Mouse (Mus musculus): ENCODE data around the gene Ier2.
A peak's percentile ranks its signal among the peaks of the same experiment; 100 is the strongest.

The Ier2 gene

DNA sequence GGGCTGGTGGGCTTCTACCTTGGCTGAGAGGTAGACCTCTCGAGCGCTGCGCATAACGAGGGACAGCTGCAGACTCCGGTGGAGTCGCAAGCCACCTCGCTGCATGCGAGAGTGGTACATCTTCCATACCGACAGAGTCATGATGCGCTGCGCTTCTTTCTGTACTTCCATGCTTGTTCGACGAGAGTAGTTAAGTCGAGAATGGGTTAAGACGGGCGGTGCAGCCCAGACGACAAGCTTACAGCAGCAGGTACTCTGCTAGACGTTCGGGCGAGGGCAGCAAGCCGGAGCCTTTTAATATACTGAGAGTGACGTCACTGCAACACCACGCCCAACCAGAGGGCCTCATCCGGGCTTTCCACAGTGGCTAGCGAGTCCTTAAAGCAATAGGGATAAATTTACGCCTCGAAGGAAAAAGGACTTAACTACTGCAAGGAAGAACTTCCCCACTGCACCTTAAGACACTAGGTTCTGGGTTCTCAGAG lies at the start of gene Ier2:
Gene Ier2 (minus strand): TSS at position 272 of the 485 bp plus-strand sequence.
- peak; percentile 94 to 97 for DNase-seq

DNA sequence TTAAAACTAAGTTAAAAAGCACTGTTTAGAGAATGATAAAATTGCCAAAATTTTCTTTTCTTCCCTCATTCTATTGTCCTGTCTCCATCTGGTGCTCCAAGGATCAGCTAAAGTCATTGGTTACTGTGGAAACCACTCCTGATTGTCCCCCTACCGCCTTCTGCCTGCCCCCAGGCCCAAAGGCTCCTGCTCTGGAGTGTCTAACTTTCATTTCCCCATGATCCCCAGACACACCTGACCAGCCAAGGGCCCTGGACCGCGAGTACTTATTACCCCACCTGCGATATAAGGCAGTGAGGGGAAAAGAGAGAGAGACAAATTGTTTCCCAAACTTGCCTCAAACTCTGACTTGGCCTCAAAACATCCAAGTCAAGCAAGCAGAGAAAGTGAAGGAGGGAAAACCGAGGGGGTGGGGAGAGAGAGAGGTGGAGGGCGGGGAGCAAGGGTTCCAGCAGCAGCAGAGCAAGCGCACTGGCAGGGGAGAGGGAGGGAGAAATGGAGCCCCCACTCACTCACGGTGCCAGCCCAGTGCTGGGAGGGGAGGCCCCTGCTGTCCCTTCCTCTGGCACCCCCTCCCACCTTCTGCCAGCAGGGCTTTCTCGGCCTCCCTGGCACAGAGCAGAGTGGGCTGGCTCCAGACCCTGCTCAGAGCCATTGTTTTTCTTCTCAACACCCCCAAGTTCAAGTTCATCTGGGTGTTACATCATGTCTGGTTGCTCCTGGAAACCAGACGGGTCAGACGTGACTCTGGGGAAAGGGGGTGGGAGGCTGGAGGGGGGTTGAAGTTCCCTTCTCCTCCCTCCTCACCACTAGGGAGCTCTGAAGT lies 49.5 kb upstream of the Ier2 start:
- DNase-seq, result peak; percentile 52 to 68

DNA sequence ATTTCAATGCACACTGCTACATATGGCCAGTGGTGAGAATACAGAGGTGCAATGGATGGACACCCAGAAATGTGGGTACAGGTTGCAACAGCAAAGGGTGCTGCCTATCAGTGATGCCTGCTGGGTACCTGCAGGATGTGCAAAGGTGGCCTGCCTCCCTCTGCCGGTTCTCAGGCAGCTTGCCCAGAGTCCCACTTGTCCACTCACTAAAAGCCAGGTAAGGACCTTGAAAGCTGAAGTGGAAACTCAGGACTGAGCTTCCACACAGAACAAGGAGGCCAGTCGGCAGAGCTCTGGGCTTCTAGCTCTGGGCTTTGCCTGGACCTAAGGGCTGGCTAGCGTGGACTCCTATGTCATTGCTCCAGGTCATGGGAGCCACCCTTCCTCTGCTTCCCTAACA lies 48.7 kb upstream of the Ier2 start:
- DNase-seq, result no peak

DNA sequence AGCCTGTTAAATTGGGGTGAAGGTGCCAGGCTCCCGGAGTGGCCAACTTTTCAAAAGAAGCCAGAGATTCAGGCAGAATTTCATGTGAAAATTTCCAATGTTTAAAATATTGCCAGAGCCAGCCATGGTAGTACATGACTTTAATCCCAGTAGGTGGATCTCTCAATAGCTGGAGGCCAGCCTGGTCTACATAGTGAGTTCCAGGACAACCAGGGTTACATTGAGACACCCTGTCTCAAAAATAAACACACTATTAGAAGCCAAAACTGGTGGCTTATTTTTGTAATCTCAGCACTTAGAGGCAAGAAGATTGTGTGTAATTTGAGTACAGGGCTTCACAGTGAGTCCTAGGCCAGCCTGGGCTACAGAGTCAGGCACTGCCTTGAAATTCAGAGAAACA lies 47.3 kb upstream of the Ier2 start:
- DNase-seq, result no peak

DNA sequence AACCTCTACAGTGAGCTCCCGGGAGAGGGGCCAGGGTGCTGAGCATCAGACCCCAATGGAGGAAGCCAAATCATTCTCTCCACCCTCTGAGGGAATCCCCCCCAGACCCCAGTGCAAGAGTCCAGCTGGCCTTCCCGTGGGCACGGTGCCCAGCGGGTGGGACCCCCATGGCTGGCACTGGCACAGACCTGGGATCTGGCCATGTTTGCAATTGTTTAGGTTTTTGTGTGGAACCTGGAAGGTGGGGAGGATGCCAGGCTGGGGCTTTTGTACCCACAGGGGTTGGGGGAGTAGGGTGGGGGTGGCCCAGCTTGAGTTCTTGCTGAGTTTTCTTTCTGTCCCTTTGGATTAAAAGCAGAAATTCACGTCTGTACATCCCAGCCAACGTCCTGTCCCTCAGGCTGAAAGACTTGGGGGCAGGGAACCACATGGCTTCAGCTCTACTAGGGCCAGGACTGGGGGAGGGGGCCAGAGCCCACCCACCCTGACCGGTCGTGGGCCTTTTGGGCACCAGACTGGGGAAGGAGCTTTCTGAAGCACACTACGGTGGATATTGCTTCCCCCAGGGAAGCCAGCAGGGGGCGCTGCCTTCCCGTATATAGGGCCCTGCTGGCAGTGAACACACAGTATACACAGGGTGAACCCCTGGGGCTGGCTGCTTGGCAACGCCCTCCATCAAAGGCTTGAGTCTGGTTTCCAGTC lies 46.3 kb upstream of the Ier2 start:
- DNase-seq, result peak; percentile 92 to 95

DNA sequence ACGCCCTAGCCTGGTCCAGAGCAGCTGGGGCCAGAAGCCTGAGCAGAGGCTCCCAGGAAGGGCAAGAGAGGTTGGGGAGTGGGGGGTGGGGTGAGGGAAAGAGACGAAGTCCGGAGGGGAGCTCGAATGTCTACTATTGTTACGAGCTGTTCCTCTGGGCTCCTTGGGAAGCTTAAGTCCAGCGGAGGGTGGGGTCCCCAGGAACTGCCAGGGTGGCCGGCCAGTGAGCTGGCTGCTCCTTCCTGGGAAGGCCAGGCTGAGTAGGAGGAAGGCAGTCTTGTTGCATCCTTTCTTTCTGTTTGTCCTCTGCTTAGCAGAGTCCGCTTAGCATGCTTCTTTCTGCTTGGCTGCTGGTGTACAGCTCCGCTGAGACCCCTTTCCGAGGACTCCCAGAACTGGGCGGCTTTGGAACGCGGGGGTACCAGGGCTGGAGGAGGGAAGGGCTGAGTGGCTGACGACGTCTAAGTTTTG lies 45.5 kb upstream of the Ier2 start:
- DNase-seq, result peak in 1 of 2 experiments; percentile 29

DNA sequence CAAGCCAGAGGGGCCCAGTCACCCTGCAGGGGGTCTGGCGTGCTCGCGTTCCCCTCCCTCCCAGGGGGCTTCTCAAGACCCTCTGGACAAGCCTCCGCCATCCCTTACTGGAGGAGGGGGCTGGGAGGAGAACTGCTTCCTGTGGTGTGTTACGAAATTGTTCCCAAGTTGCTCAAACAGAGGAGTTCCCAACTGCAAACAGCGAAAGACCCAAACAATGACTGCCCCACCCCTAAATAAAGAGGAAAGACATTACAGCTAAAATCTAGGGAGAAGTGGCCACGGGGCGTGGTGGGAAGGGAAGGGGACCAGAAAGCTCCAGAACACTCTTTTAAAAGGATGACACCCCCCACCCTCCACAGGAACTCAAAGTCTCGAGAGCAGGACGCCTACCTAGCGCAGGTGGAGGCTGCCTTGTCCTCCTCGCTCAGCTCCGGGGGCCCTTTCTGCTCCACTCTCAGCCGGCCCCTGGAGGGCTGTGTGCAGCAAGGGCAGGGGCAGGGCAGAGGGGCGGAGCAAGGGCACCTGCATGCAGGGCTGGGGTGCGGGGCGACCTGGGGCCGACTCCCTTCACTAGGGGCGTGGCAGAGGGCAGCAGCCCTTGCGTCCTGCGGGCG lies 44.7 kb upstream of the Ier2 start:
- peak; percentile 33 to 39 for DNase-seq

DNA sequence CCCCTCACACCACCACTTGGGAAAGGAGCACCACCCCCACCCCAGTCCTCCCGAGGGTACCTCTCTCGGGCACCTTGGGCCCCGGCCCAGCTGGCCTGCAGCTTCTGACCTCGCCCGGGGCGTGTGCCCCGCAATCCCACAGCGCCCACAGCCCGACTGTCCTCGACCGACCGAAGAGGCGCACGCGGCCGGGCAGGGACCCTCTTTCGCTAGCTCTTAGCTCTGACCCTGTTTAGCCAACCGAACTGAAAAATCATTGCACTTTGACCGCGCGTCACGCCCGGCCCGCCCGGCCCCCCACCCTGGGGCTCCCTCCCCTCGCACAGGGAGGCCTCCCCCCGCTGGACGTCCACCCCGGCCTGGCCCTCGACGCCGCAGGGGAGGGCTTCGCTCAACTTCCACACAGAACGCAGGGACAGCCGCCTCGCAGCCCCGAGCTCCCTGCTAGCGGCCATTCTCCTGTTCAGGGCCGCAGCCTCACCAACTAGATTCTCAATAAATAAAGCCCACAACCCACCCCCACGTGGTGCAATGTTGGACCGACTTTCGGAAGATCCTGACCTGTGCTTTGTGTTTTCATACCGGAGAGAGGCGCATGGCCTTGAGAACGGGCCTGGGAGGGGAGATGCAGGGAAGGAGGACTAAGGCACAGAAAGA lies 44.1 kb upstream of the Ier2 start:
- DNase-seq, result peak; percentile 33 to 50

DNA sequence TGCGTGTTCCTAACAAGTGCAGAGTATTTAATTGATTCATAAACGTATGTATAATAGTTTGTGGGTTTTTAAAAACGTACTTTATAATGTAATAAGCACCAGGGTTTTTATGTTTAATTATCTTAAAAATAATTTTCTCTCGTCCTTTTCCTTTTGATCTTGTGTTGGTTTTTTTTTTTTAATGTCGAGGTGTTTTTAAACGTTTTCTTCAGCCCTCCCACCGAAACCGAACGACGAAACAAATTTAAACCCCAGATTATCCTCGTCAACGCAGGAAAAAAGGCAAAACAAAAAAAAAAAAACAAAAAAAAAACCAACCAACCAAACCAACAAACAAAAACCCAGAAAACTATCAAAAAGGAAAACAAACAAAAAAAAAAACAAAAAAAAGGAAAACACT lies 43.3 kb upstream of the Ier2 start:
- no peak for DNase-seq

DNA sequence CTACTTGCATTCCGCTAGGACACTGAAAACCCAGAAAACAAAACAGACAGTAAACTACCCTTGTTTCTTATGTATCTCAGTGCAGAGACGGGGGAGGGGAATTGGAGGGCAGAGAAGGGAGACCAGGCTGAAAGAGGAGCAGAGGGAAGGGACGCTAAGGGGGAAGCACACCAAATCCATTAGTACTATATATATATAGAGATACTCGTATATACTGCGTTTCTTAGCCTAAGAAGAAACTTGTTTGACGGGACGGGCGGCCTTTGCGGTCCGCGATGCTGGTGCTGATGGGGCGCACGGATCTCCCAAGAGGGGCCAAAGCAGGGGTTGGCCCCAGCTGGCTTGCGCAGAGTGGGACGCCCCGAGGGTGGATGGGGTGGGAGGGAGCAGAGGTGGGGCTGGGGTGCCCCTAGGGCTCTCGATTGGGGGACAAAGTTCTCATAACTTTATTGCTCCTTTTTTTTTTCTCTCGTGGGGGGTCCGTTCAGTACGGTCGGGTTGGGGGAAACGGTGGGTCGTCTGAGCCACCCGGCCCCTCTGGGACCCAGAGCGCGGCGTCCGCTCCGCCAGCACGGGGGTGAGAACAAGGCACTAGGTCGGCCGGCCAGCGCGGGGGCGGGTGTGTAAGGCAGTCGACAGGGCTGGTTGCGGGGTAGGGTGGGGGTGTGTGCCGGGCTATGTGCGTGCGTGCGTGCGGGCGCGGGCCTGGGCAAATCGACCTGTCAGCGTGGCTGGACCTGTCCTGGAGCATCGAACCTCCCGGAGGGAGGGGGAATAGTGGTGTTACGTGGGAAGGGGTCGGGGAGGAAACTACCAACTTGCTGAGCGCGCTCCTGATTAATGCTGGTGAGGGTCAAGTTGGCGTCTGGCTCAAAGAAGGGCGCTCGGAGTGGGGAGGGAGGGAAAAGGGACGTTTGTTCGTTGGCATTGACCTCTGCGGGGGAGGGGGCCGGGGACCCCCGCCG lies 42.5 kb upstream of the Ier2 start:
- DNase-seq, result peak; percentile 46 to 62

DNA sequence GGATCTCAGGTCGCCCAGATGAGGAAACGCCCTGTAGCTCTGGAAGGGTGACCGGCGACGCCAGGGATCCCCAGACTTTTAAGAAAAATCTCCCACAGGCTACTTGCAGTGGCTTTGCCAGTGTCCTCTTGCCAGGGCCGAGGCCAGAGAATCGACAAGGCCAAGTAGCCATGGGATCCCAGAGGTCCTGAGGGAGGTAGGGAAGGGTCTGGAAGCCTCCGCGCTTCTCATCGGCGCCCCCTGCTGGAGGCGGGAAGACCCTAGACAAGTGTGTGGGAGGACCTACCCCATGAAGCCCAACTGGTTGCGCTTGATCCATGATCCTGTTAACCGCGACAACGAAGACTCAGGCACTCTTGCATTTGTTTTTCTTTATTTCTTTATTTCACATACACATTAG lies 41.7 kb upstream of the Ier2 start:
- DNase-seq, result peak; percentile 81 to 91

DNA sequence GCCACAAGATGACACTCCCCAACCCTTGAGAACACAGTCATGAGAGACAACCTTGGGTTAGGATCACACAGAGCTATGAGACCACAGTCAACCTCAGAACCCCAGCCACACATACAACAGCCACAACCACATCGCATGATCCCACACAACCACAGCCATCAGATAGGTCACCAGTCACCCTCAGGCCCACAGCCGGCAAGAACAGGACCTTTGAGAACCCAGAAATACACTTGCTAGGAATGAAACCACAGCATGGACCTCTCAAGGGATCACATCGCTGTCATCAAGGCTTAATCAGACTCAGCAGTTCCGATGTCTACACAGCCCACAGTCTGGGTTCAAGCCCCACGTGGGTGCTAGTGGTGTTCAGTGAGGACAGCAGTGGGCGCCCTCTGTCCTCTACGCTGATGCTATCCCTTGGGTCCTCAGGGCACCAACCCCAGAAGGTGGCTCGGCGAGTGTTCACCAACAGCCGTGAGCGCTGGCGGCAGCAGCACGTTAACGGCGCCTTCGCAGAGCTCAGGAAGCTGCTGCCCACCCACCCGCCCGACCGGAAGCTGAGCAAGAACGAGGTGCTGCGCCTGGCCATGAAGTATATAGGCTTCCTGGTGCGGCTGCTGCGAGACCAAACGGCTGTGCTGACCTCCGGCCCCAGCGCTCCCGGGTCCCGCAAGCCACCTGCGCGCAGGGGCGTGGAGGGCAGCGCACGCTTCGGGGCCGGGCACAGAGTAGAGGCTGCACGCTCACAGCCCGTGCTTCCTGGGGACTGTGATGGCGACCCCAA lies 41.0 kb upstream of the Ier2 start:
- peak; percentile 26 to 31 for DNase-seq

DNA sequence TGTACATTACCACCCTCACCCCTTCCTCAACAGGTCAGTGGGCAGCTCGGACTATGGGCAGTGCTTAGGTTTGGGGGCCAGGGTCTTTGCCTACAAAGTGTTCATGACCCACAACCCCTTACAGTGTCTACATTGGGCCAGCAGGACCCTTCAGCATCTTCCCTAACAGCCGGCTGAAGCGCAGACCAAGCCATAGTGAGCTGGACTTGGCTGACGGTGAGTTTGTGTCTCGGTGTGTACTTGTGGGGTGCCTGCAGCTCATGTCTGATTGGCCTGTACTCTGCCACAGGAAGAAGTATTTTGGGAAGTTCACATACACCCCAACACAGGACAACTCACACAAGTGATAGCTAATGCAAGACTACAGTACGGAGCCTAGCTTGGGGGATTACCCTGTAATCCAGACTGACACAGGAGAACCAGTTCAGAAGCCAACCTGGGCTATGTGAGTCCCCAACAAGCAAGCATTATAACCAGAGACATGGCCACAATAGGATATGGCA lies 40.4 kb upstream of the Ier2 start:
- DNase-seq, result peak in 1 of 2 experiments; percentile 16

DNA sequence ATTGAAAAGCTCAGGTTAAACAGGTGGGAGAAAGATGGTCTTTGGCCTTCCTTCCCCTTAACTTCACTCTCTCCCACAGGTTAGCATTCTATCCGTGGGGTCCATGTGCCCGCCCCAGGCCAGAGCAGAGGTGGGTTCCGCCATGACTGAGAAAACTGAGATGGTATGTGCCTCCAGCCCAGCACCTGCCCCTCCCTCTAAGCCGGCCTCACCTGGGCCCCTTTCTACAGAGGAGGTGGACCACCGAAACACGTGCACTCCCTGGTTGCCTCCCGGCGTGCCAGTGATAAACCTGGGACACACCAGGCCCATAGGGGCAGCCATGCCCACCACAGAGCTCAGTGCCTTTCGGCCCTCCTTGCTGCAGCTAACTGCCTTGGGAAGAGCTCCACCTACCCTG lies 39.9 kb upstream of the Ier2 start:
- peak in 1 of 2 experiments; percentile 11 for DNase-seq

DNA sequence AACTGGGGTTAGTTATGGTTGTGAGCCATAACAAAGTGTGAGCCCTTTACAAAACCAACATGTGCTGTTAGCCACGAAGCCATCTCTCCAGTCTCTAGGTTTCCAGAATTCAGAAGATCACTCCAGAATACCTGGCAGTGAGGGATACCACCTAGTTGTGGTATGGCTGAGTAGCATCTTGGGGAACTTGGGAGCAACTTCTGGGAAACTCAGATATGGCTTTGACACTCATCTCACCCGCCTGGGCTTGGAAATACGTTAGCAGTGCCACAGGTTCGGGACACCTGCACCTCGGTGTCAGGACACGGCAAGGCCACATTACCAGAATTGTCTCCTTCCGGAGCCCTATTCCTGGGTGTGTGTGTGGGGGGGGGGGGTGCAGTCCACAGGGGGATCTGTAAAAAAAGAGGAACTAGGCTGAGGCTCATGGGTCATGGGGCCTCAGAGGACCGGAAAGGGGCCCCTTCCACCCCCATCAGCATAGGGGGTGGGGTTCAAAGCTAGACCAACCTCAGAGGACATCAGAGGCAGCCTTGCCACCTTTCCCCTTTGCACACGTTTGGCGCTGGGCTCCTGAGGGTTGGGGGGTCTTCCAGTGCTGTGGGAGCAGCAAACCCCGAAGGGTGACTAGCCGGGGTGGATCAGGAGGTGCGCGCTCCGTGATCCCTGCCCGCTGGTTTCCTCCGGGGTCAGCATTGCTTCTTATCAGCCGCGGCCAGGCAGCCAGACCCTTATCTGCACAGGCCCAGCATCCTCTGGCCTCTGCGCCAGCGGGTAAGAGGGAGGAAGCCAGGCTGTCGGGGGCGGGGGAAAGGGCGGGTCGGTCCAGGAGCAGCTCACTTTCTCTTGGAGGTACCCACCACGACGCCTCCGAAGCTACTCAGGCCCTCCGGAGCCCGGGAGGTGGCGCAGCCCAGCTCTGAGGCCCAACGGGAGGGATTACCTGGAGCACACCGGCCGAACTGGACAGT lies 38.6 kb upstream of the Ier2 start, which contains the start of gene Lyl1:
Gene Lyl1 (plus strand): TSS at position 517 of the 971 bp plus-strand sequence.
- DNase-seq, result peak; percentile 21 to 37

DNA sequence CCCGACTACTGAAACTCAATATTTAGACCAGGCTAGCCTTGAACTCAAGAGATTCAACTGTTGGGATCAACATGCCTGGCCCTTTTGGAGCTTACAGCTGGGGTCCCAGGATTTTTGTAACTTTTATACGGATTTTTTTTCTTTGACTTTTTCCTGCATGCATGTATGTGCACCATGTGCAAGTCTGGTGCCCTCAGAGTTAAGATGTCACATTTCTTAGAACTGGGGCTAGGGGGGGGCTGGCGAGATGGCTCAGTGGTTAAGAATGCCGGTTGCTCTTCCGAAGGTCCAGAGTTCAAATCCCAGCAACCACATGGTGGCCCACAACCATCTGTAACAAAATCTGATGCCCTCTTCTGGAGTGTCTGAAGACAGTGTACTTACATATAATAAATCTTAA lies 37.9 kb upstream of the Ier2 start:
- no peak for DNase-seq

DNA sequence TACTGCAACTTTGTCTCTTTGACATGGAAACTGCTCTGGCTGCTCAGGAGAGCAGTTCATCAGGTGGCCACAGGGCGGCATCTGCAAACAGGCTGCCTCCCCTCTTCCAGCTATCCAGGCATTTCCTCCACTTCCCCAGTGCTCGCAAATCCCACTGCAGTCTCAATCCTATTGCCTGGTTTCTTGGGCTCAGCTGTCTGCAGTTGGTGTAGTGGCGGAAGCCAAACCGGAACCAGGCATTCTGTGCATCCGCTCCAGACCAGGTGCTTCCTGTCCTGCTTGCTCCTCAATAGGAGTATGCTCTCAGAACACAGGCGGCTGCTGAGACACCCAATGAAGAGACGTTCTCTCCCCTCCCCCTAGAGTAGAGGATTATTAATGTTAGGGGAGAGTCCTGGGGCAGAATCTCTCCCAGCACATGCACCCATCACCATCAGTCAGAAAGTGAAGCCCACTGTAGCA lies 37.2 kb upstream of the Ier2 start:
- DNase-seq, result peak; percentile 81 to 82

DNA sequence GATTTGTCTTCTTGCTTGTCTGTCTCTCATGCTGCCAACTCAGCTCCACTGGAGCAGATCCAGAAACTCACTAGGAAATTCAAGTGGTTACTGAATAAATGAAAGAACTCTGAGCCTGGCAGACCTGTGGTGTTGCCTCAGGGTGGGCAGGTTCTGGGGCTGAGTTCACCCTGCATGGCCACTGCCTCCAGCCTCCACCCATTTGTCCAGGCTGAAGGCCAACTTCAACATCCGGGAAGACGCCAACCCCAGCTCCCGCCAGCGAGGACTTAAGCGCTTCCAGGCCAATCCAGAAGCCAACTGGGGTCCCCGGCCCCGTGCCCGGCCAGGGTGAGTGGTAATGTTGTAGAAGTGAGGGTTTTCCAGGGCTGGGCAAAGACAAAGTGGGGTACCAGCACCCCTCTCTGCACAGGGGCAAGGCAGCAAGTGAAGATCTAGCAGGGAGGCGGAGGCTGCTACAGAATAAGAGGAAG lies 36.3 kb upstream of the Ier2 start:
- DNase-seq, result peak; percentile 69 to 73

DNA sequence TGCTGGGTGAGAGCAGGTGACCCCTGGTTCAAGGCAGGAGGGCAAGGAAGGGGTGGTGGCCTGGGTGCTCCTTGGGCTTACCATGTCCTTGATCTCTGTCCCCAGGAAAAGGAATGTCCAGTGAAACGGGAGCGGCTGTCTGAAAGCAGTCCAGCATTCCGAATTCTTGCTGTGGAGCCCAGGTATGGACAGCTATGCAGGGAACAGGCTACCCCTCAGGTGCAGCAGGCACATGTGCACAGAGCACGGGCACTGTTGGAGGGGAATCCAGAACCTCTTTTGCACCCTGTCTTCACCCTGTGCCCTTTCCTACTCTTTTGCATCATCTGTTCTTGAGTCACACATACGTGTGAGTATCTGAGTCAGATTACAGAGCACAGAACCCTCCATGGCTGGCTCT lies 35.6 kb upstream of the Ier2 start:
- DNase-seq, result peak in 1 of 2 experiments; percentile 14
